Mouse (Mus musculus) liver, postnatal 0 days (tissue): ENCODE data around the gene A930018P22Rik.

Source experiments
- CTCF ChIP-seq: sonication (generic); IDR thresholded peaks from 2 replicates; pipeline ENCODE4 v1.5.1; 2016; ENCODE audit warnings: antibody characterized with exemption, low read depth
- EP300 ChIP-seq: IDR thresholded peaks from 2 replicates; pipeline ENCODE4 v1.6.1; 2016; ENCODE audit warnings: antibody characterized with exemption, low read depth, mild to moderate bottlenecking

- TF ChIP-seq CTCF (no peak), EP300 (no peak)
Observed at GRCm38 (mm10) chr2:104093305-104093704, 29.3 kb upstream of the A930018P22Rik start.
